Mouse (Mus musculus) kidney, adult 8-10 months (tissue): ENCODE results near the gene Creb3l1.

Experiments
- DNase-seq, 2 experiments: peaks; one replicate each; pipeline ENCODE4 v3.0.0; 2022

Gene Creb3l1

DNA sequence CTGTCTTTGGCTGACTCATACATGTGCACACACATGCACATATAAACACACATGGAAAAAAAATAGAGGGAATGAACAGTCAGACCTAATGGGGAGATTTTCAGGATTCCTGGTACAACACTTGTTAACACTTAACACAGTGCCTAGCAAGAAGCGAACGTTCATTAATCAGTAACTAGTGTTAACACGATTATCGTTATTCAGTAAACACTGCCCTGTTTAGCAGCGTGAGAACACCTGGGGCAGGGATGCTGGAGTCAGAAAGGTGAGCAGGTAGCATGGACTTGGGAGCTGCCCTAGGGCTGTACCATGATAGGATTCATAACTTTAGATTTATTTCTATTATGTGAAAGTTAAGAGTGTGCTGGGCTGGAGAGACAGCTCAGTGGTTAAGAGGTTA is 28.3 kb downstream of the Creb3l1 start:
- peak; percentile 52 to 71 for DNase-seq

DNA sequence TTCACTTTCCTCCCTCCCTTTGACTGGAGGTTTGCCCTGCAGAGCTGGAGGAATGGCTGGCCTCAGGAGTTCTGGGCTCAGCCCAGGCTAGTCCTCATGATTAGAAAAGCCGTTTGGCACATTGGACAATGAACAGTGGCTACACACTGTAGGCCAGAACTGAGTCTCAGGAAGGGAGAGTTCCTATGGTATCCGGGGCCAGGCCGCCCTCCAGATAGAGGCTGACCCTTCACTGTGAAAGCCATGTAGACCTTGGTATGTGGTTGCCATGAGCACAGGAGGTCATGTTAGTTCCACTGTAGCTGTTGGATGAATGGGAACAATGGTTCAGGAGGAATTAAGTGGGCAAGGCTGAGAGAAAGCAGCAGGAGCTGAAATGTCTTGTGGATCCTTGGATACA is 30.9 kb downstream of the Creb3l1 start:
- no peak for DNase-seq

GRCm38 (mm10) chr2:91989750-91990149 is 34.6 kb downstream of the Creb3l1 start:
- DNase-seq: no peak

DNA sequence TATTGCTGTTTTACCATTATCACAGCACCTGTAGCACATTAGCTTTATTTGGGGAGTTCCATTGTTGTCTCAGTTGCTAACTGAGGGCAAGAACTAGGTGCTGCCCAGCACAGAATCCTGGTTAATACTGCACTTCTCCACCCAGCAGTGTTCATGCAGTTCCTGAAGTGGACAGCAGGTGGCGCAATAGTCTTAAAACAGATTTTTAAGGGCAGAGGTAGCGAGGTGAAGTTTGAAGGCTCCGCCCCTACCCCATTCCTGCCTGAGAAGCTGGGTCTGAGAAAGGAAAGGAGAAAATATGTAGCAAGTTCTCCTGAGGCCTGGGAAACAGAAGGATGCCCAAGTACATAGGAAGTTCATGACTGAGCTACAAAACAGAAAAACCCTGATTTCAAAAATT is 36.8 kb downstream of the Creb3l1 start:
- peak; percentile 82 to 95 for DNase-seq

DNA sequence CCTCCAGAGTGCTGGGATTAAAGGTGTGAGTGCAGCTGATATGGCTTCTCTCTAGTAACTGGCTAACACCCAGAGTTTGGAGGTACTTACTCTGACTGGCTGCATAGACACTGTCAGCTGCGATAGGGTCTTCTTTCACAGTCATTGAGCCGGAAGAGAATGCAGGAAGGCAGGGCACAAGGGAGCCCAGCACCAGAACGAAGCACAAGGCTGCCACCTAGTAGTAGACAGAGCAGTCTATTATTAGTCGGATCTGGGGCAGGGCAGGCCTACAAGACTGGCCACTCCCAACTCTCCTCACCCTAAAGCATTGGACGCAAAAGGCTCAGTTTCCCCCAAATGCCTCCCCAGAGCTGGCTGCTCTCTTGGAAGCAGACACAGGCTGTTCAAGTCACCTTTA is 38.2 kb downstream of the Creb3l1 start:
- DNase-seq: no peak

DNA sequence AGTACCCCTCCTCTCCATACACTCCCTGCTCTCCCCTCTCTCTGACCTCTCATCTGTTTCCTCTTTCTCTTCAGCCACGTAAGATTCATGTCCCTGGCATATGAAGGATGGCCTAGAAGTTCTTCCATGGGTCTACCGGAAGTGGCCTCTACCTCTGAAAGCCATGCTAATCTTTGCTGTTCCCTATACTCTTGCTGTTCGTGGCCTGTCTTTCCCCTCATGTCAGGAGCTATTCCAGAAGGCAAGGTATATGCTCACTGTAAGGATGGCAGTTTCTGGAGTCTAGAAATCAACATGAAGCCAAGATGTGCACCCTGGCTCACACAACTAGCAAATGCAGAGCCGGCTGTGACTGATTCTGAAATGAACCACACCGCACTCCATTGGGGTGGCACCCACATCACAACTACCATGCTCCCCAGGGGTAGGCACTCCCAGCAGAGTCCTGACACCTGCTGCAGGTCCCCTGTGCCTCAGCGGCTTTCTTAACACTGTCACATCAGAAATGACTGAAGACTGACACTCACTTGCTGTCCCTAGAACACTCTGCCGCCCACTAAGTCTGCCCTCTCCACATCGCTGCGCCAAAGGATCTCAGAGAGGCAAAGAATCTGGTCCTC is 39.3 kb downstream of the Creb3l1 start:
- no peak for DNase-seq

DNA sequence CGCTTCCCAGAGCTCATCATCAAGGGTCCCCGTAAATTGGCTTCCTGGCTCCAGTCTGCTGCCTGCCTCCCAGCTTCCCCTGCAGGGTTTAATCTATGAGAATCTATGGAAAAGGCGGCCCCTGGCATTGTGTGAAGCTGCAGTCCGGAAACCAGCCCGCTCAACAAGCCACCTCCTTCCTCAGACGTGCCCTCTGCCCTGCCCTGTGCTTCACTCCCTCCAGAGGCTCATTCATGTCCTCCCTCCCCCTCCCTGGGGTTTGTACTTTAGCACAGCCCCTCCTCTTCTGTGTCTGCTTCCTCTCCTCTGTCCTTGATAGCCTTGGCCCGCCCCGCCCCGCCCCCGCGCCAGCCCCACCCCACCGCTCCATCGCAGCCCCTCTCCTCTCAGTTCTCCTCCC is 39.9 kb downstream of the Creb3l1 start:
- DNase-seq: peak; percentile 83 to 91

- no peak for DNase-seq
Measured at GRCm38 (mm10) chr2:91980830-91981229, 43.5 kb downstream of the Creb3l1 start.

DNA sequence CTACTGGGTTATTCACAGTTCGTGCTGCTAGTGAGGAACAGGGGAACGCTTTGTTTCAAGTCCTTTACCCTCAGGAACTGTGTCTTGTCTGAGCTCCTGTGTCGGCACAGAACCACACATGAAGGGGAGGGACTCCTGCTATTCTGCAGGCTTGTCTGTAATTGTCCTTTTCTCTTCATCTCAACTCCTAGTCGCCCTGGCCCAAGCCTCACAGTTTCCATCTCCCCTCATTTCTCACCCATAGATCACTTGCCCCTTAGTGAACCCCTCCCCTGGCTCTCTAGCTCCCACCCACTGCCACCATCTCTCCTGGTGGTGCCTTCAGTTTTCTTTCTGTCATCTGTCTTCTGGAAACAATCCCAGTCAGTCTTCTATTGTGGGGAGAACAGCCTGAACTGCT is 44.1 kb downstream of the Creb3l1 start:
- no peak for DNase-seq

DNA sequence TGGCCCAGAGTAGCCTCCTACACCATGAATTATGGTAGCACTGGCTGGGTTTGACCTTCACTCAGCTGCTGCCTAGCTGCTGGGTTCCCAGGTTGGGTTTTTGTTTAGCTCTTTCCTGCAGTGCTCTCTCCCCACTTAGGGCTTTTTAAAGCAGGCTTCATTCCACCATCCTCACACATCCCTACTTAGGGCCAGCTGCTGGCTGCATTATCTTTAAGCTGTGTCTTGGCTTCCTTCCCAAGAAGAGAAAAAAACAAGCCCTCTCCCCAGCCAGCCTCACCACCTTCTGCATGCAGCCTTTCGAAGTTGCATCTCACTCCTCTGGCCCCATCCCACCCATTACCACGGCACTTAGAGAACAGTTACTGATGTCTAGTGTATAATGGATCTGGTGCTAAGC is 45.8 kb downstream of the Creb3l1 start:
- DNase-seq: no peak

GRCm38 (mm10) chr2:91977960-91978359 is 46.3 kb downstream of the Creb3l1 start:
- no peak for DNase-seq

- DNase-seq: no peak
Measured at GRCm38 (mm10) chr2:91975581-91976541, 48.4 kb downstream of the Creb3l1 start, which contains the start of gene Dgkz. Dgkz (minus strand) TSS chr2:91975864.

- DNase-seq: no peak
Measured at GRCm38 (mm10) chr2:91973416-91974135, 50.7 kb downstream of the Creb3l1 start.

GRCm38 (mm10) chr2:91972121-91972566 is 52.2 kb downstream of the Creb3l1 start:
- no peak for DNase-seq

- no peak for DNase-seq
Measured at GRCm38 (mm10) chr2:91971231-91972097, 52.8 kb downstream of the Creb3l1 start.

- peak in 1 of 2 experiments; percentile 43 for DNase-seq
Measured at GRCm38 (mm10) chr2:91967962-91968361, 56.3 kb downstream of the Creb3l1 start.

DNA sequence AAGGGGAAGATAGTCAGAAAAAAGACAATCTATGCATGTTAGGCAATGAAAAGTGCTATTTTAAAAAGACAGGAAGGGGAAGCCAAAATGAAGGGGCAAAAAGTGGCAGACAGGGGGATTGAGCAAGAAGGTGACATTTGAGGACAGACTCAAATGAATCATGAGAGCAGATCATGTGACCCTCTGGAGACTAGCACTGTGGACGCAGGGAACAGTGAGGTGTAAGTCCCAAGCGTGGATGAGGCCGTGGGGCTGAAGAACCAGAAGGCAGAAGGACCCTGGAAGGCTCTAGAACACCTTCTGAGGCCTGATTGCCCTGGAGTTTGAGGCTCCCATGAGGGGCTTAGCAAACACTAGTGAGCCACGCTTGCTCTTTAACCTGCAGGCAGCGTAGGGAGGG is 57.9 kb downstream of the Creb3l1 start:
- no peak for DNase-seq

GRCm38 (mm10) chr2:91965417-91965816 is 58.9 kb downstream of the Creb3l1 start:
- DNase-seq: peak; percentile 73 to 74

- DNase-seq: no peak
Measured at GRCm38 (mm10) chr2:91964610-91965204, 59.6 kb downstream of the Creb3l1 start.

DNA sequence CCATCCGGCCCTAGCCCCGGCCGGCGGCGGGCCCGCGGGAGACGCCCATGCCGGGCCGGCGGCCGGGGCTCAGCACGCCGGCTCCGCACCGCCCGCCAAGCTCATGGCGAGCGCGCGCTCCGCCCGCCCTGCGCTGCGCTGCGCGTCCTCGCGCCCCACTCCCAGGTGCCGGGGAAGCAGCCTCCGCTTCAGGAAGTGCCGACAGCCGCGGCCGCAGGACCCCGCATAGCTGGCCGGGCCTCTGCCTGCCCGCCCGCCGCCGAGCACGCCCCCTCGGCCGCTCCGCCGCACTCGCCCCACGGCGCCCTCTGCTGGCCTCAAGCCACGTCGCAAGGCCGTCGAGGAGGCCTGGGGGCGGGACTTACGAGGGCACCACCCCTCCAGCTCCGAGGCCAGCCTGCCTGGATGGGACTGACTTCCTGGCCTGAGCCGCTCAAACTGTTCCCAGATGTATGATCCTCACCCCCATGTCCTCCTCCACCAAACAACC is 60.8 kb downstream of the Creb3l1 start:
- peak; percentile 94 to 96 for DNase-seq

DNA sequence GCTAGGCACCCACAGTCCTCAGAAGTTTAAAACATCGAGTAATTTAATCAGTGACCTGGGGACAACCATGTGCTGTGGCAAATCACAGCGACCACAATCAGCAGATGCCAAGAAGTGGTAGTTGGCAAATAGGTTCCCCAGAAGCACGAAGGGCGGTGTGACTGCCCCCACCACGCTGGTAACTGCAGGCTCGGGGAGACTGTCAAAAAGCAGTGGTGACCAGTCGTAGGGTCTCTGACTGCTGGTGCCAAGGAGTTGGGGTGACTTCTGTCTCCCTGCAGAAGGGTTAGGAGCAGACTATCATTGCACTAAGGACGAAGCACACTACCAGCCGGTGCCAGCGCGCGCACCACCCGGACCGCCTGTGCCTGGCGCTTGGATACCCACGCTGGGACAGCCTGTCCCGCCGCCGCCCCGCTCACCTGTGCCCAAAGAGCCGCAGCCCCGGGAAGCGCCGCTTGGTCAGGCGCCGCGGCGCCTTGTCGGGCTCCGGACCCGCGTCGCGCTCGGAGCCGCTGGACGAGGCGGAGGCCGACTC is 61.4 kb downstream of the Creb3l1 start:
- DNase-seq: no peak
